Comparison of ENCODE assay signal across 8 mouse cellular contexts in the genomic region with DNA sequence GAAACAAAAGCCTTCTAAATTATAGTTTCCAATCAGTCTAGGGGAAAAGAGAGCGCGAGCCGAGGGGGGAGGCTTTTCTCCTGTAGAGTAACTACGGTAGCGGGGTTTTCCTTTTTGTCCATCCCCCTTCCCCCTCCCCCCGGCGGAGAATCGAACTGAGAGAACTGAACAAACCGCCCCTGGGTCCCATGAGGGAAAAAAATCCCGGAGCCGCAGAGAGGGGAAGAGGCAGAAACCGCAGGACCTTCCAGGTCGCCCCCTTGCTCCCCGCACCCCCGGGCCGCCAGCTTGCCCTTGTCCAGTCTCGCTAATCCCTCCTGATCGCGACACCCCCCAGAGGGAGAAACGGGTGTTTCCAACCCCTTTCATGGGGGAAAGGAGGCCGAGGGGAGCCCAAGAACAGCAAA. TPM values are rescaled to one million over a fixed set of nuclear protein-coding genes. Genes with fewer than 3 reads are reported as not detected.
DNase-seq lines count a peak whose midpoint lies in the region; ATAC-seq and TF ChIP-seq lines count a peak whose summit lies in the region.

No protein-coding gene starts in this region.

- TF ChIP-seq POLR2A in ES-Bruce4 (IDR thresholded peaks at IDR 0.05; ENCODE audit: insufficient read depth, low read length) = no peak
- TF ChIP-seq POLR2A in brain, embryonic 14.5 days (IDR thresholded peaks at IDR 0.05; ENCODE audit: borderline replicate concordance, extremely low read depth, insufficient read depth, insufficient read length, poor library complexity, severe bottlenecking) = no peak
- no peak for TF ChIP-seq POLR2A in lung, adult 2 months (IDR thresholded peaks at IDR 0.05; ENCODE audit: borderline replicate concordance, extremely low read depth, low read depth, low read length)

- peak; percentile 50 for DNase-seq in brain, embryonic 14.5 days (ENCODE audit: low read depth)
- peak; percentile 34 for DNase-seq in forebrain, embryonic 10.5 days (ENCODE audit: extremely low spot score, low spot score)
- DNase-seq in heart, postnatal 0 days (ENCODE audit: low spot score) = no peak
- DNase-seq in kidney, postnatal 4 days = peak; percentile 61 to 74
- peak; percentile 66 for DNase-seq in lung, adult 2 months
- peak; percentile 60 for DNase-seq in retina, embryonic 14.5 days (ENCODE audit: low spot score)
- DNase-seq in urinary bladder, adult 2 months (ENCODE audit: low spot score) = peak; percentile 50

- H3K9me3 ChIP-seq in ES-Bruce4 (replicated peaks; ENCODE audit: control insufficient read depth, insufficient read depth, low read length, poor library complexity, severe bottlenecking) = no peaks in the 10 kb centered on the region
- no peaks in the 10 kb centered on the region for H3K9me3 ChIP-seq in forebrain, embryonic 10.5 days
- no peaks in the 10 kb centered on the region for H3K9me3 ChIP-seq in heart, postnatal 0 days (replicated peaks; ENCODE audit: control insufficient read depth, low read length)

- no peak for ATAC-seq in heart, postnatal 0 days (ENCODE audit: insufficient read depth, low read depth)

- H3K4me1 ChIP-seq in ES-Bruce4 (ENCODE audit: control insufficient read depth, insufficient read depth, low read length) = no peaks in the 10 kb centered on the region
- H3K4me1 ChIP-seq in forebrain, embryonic 10.5 days = peaks cover 27% of the 10 kb centered on the region
- peaks cover 4% of the 10 kb centered on the region; the same call in 1 of the 2 replicates for H3K4me1 ChIP-seq in heart, postnatal 0 days (ENCODE audit: control insufficient read depth, insufficient read depth)
- peaks cover 3% of the 10 kb centered on the region for H3K4me1 ChIP-seq in lung, adult 2 months (ENCODE audit: control insufficient read depth, insufficient read depth, low read length)

- peak overlapping the region; percentile 51 for H3K4me3 ChIP-seq in ES-Bruce4 (ENCODE audit: low read depth, low read length)
- H3K4me3 ChIP-seq in forebrain, embryonic 10.5 days = peak overlapping the region; percentile 86
- peak overlapping the region; percentile 79 for H3K4me3 ChIP-seq in heart, postnatal 0 days (ENCODE audit: low read depth, low read length)
- peak overlapping the region; percentile 75 for H3K4me3 ChIP-seq in lung, adult 2 months (replicated peaks; ENCODE audit: extremely low read depth, low read depth, low read length)

- H3K27ac ChIP-seq in ES-Bruce4 (ENCODE audit: insufficient read depth, low read length) = no peak overlapping the region
- H3K27ac ChIP-seq in forebrain, embryonic 10.5 days = peak overlapping the region; percentile 96
- peak overlapping the region; percentile 75 for H3K27ac ChIP-seq in heart, postnatal 0 days (ENCODE audit: low read depth)

- no peak for TF ChIP-seq EP300 in ES-Bruce4 (IDR thresholded peaks at IDR 0.05; ENCODE audit: insufficient read depth, low read depth, low read length)
- TF ChIP-seq EP300 in heart, postnatal 0 days (IDR thresholded peaks at IDR 0.05; ENCODE audit: low read depth) = no peak

- H3K36me3 ChIP-seq in ES-Bruce4 (ENCODE audit: control insufficient read depth, insufficient read depth, low read length, poor library complexity, severe bottlenecking) = no peaks in the 10 kb centered on the region
- H3K36me3 ChIP-seq in forebrain, embryonic 10.5 days (replicated peaks) = no peaks in the 10 kb centered on the region
- H3K36me3 ChIP-seq in heart, postnatal 0 days (replicated peaks; ENCODE audit: control insufficient read depth, insufficient read depth, low read length) = no peaks in the 10 kb centered on the region

- WGBS in forebrain, embryonic 10.5 days = 0% methylated on average over 20 of the region's 21 CpGs
- under 1% methylated on average over 19 of the region's 21 CpGs for WGBS in heart, postnatal 0 days
- WGBS in lung, adult 2 months = under 1% methylated on average over 20 of the region's 21 CpGs

- no peak for TF ChIP-seq CTCF in ES-Bruce4 (IDR thresholded peaks at IDR 0.05; ENCODE audit: low read depth, low read length)
- no peak for TF ChIP-seq CTCF in brain, embryonic 14.5 days (IDR thresholded peaks at IDR 0.05; ENCODE audit: borderline replicate concordance, extremely low read depth, insufficient read depth, insufficient read length)
- TF ChIP-seq CTCF in heart, postnatal 0 days (IDR thresholded peaks at IDR 0.05; ENCODE audit: low read depth) = 0 out of 2 replicates have a peak, but pooled peaks have one; percentile 14
- TF ChIP-seq CTCF in lung, adult 2 months (IDR thresholded peaks at IDR 0.05; ENCODE audit: insufficient read depth, low read length) = no peak

- peak overlapping the region; percentile 83 for H3K4me2 ChIP-seq in heart, postnatal 0 days (ENCODE audit: low read depth, low read length)

- H3K9ac ChIP-seq in ES-Bruce4 (ENCODE audit: low read depth, poor library complexity, severe bottlenecking) = peak overlapping the region; percentile 51
- H3K9ac ChIP-seq in heart, postnatal 0 days (replicated peaks; ENCODE audit: low read depth, low read length) = peak overlapping the region; percentile 91

- H3K27me3 ChIP-seq in ES-Bruce4 (ENCODE audit: control insufficient read depth, insufficient read depth, low read length, poor library complexity, severe bottlenecking) = no peaks in the 10 kb centered on the region
- no peaks in the 10 kb centered on the region for H3K27me3 ChIP-seq in forebrain, embryonic 10.5 days (ENCODE audit: poor library complexity, severe bottlenecking)
- no peaks in the 10 kb centered on the region for H3K27me3 ChIP-seq in heart, postnatal 0 days (ENCODE audit: control insufficient read depth, insufficient read depth, low read length)

RNA-seq across cellular contexts. Expression of a gene that starts 0.9 kb away (rescaled TPM):
- polyA plus RNA-seq in ES-Bruce4 (2011; ENCODE audit: insufficient read depth, insufficient read length, low read depth, missing spikeins) = 12.0 and 12.8 TPM in 2 replicates
- 29.0 and 41.5 TPM in 2 replicates for polyA plus RNA-seq in brain, embryonic 14.5 days (2012; rRNA removed)
- 2.4 and 2.5 TPM in 2 replicates for polyA plus RNA-seq in forebrain, embryonic 10.5 days (2016; fragmentation: Nextera tagmentation; extraction: Ambion mirVana)
- 30.2 and 39.6 TPM in 2 replicates for total RNA-seq in heart, postnatal 0 days (2014; rRNA removed; ENCODE audit: low replicate concordance)
- 6.5 and 7.2 TPM in 2 replicates for polyA plus RNA-seq in heart, postnatal 0 days (2015; fragmentation: Nextera tagmentation; extraction: Ambion mirVana)
- 13.4 and 17.4 TPM in 2 replicates for polyA plus RNA-seq in lung, adult 2 months (2012; rRNA removed)
- polyA plus RNA-seq in urinary bladder, adult 2 months (2012; rRNA removed) = 19.9 and 23.8 TPM in 2 replicates
